Mouse (Mus musculus): ENCODE measurements around the gene Crisp4.
A peak's percentile ranks its signal among the peaks of the same experiment; 100 is the strongest.

The Crisp4 gene

GRCm38 (mm10) chr1:18145802-18146201 lies at the start of gene Crisp4:
Gene Crisp4 (minus strand): TSS chr1:18145902.
- DNase-seq (ENCODE audit: low read depth): no peak

GRCm38 (mm10) chr1:18191719-18192118 lies 46.0 kb upstream of the Crisp4 start:
- DNase-seq (ENCODE audit: low read depth): no peak

GRCm38 (mm10) chr1:18190714-18191712 lies 45.3 kb upstream of the Crisp4 start:
- DNase-seq (ENCODE audit: low read depth): no peak

- DNase-seq (ENCODE audit: low read depth): no peak
These were observed 35.5 kb upstream of the Crisp4 start for GRCm38 (mm10) chr1:18181167-18181566.

GRCm38 (mm10) chr1:18170573-18170972 lies 24.9 kb upstream of the Crisp4 start:
- DNase-seq (ENCODE audit: low read depth): no peak

- no peak for DNase-seq (ENCODE audit: low read depth)
These were observed 22.6 kb upstream of the Crisp4 start for GRCm38 (mm10) chr1:18168261-18168660.

GRCm38 (mm10) chr1:18159082-18159481 lies 13.4 kb upstream of the Crisp4 start:
- DNase-seq (ENCODE audit: low read depth): no peak

- DNase-seq (ENCODE audit: low read depth): no peak
These were observed 2.5 kb upstream of the Crisp4 start for GRCm38 (mm10) chr1:18148211-18148610.

GRCm38 (mm10) chr1:18131691-18132090 lies 14.0 kb downstream of the Crisp4 start:
- DNase-seq (ENCODE audit: low read depth): peak; percentile 5

- no peak for DNase-seq (ENCODE audit: low read depth)
These were observed 15.7 kb downstream of the Crisp4 start for GRCm38 (mm10) chr1:18129983-18130382.

- peak; percentile 56 for DNase-seq (ENCODE audit: low read depth)
These were observed 38.9 kb downstream of the Crisp4 start for GRCm38 (mm10) chr1:18106720-18107355.

GRCm38 (mm10) chr1:18105866-18106529 lies 39.7 kb downstream of the Crisp4 start:
- peak; percentile 49 for DNase-seq (ENCODE audit: low read depth)

- no peak for DNase-seq (ENCODE audit: low read depth)
These were observed 40.5 kb downstream of the Crisp4 start for GRCm38 (mm10) chr1:18105029-18105865.

Data from 416B (cell line).